Mouse (Mus musculus) retina, postnatal 1 day (tissue): ENCODE measurements around the gene Robo4.
A peak's percentile ranks its signal among the peaks of the same experiment; 100 is the strongest.

Experiments used
- DNase-seq: peaks from one replicate; pipeline ENCODE4 v3.0.0-alpha.2; 2012

Gene Robo4

DNA sequence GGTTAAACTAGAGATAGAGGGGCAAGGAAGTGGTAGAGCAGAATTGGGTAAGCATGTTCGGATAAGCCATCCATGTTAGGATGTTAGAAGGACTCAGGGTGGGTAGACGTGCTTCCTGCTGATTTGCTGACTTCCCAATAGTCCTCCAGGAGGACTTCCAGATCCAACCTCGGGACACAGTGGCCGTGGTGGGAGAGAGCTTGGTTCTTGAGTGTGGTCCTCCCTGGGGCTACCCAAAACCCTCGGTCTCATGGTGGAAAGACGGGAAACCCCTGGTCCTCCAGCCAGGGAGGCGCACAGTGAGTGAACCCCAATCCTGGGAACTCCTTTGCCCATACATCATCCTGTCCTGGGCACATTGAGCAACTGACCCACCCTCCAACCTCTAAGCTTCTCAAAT, 1.3 kb downstream of the Robo4 start:
- DNase-seq: no peak

GRCm38 (mm10) chr9:37406372-37406771, 4.7 kb downstream of the Robo4 start:
- peak; percentile 56 for DNase-seq

DNA sequence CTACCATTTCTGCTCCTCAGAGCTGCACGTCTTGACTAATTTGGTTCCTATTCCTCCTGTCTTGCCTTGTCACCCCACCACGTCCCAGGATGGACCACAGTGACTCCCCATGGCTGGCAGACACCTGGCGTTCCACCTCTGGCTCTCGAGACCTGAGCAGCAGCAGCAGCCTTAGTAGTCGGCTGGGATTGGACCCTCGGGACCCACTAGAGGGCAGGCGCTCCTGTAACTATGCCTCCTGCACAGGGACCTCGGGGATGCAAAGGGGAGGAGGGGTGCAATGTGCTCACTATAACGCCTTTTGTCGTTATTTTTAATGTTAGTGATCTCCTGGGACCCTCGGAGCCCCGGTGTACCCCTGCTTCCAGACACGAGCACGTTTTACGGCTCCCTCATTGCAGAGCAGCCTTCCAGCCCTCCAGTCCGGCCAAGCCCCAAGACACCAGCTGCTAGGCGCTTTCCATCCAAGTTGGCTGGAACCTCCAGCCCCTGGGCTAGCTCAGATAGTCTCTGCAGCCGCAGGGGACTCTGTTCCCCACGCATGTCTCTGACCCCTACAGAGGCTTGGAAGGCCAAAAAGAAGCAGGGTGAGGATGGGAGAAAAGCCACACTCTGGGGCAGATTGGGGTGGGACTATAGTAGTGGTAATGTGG, 6.3 kb downstream of the Robo4 start:
- peak; percentile 53 for DNase-seq

DNA sequence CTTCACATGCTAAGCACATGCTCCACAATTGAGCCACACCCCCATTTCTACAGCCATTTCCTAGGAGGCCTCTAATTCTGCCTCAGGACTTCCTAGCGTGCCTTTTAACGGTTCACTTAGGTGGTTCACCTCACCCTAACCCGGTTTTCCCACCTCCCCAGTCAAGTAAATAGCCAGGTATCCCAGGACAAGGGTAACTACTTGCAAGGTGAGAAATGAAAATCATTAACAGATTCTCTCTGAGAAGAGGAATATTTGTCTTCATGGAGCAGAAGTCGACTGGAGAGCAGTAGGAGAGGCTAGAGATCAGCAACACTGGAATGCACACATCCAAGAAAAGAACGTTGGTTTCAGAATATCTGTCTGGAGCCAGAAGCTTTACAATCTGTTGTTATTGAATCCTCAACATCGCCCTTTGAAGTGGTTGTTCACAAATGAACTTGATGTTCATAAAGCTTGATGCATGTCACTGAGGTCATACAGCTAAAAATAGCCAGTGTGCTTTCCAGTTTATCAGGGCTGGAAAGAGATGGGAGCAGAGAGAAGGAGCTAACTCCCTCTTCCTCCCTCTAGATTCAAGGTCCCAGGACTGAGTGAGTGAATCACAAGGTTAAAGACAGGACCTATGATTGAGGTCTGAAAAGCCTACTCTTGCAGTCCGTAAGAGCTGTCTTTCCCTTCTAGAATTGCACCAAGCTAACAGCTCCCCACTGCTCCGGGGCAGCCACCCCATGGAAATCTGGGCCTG, 8.2 kb downstream of the Robo4 start:
- DNase-seq: no peak

DNA sequence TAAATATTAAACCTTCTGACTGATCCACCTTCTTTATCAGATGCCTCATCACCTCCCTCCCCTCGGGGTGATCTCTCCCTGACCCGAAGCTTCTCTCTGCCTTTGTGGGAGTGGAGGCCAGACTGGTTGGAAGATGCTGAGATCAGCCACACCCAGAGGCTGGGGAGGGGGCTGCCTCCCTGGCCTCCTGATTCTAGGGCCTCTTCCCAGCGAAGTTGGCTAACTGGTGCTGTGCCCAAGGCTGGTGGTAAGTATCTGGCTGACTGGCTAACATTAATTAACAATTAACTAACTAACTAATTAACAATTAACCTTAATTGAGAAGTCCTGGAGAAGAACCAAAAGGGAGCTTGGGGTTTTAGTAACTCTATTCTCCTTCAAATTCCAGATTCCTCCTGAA, 11.3 kb downstream of the Robo4 start:
- DNase-seq: no peak

DNA sequence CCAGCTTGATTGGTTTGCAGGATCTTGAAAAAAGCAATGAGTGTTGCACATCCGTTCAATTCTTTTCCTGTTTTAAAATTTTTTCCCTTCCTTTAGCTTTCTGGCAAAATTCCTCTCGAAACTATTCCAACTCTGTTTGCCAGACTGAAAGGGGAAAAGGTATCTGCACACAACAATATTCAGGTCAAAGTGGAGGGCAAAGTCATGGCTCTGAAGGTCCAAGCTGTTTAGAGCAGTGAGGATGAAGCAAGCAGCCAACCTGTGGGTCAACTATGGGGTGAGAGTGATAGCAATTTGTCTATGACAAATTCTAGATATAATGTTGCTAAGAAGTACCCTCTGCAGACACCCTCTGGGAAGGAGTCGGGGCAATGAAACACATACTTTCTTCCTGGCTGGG, 13.0 kb downstream of the Robo4 start:
- DNase-seq: no peak

DNA sequence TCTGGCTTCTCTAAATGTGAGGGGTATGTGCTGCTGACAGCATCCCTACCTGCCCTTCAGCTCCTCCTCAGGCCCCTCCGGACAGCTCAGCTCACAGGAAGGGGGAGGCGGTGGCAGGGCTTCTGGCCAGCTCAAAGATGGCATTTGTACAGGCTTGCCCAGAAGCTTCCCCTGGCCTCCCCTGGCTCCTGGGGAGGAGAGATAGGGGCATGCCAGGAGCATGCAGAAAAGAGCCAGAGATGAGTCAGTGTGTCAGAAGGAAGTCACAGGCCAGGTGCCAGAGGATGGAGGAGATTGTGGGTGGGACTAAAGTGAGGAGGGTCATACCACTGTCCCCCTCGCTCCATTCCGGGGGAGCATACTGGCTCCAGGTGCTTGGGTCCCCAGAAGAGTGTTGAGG, 17.1 kb downstream of the Robo4 start:
- DNase-seq: no peak

- DNase-seq: peak; percentile 95
These were observed 19.0 kb downstream of the Robo4 start for GRCm38 (mm10) chr9:37420676-37421075.

- DNase-seq: peak; percentile 60
These were observed 19.5 kb downstream of the Robo4 start for GRCm38 (mm10) chr9:37421239-37421638.

DNA sequence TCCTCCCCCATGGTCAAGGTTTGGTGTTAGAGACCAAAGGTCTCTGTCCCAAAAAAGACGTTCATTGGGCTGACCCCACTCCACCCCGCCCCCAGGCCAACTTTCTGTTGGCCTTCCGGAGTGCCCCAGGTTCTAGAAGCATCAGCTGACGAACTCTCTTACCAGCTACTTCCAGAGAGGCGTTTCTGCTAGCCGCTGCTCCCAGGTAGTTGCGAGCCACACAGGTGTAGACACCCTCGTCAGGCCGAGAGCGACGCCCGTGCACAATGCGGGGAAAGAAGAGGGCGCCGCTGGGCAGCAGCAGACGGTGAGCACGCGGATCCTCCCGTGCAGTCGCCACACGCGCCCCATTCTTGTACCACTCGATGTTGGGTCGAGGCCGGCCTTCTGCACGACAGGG, 27.6 kb downstream of the Robo4 start:
- no peak for DNase-seq

- DNase-seq: peak; percentile 94
These were observed 28.9 kb downstream of the Robo4 start for GRCm38 (mm10) chr9:37430582-37430981.

DNA sequence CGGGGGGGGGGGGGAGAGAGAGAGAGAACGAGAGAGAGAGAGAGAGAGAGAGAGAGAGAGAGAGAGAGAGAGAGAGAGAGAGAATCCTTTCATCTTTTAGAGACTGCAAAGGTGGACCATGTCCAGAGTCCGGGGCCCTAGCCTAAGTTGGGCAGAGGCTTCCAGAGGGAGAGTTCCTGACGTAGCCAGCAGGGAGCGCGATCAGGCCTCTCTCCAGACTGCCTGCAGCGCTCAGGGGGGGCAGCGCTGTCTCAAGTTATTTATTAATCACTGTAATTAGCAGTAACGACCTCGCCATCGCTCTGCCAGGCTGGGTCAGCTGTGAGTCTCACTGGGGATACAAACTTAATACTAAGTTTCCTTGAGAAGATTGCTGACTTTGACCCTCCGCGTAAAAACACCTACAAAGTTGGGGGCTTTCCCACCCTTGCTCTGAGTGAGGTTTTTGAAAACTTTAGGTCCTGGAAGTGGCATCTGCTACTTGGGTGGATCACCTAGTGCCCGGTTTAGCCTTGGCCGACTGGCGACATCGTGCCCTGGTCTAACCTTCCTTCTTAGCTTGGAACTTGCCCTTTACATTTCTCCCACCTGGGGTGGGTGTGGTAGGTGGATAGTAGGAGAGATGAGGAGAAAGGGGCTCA, 30.4 kb downstream of the Robo4 start:
- DNase-seq: peak; percentile 85

GRCm38 (mm10) chr9:37432720-37433421, 31.2 kb downstream of the Robo4 start, which contains the start of gene Robo3:
Gene Robo3 (minus strand): TSS chr9:37433246.
- DNase-seq: peak; percentile 60

- DNase-seq: peak; percentile 26
These were observed 32.3 kb downstream of the Robo4 start for GRCm38 (mm10) chr9:37433823-37434560.

DNA sequence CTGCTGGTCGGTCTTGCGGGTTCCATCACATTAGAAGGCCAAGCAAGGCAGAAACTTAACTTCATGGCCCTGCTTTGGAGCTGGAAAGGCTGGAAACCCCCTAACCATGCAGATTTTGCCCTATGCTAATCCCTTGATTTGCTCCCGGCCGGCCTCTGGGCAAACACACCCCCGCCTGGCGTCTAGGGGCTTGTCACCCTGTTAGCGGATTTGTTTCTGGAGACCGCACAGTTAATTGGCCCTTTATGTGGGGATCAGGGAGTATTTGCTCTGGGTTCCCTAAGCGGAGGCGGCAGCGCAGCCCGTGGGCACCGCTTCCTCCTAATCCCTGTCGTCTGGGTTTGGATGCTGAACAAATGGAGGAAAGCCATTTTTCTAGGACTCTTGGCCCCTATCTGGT, 33.2 kb downstream of the Robo4 start:
- peak; percentile 86 for DNase-seq

DNA sequence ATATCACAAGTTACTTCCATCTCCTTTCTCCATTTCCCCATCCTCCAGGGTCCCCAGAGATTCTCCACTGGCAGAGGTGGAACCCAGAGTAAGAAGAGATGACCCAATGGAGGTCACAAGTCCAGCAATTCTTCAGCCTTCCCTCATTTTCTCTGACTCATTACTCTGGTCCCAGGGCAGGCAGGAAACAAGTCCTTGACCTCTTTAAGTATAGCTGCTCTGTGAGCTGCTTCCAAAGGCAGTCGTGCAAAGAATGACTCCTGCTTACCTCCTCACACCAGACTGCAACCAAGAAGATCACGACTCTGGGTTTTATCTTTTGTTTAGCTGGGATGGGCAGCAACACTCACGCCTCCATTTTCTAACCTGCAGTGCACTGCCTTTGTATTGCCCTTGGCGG, 33.9 kb downstream of the Robo4 start:
- DNase-seq: no peak

GRCm38 (mm10) chr9:37437772-37438735, 36.4 kb downstream of the Robo4 start:
- peak; percentile 57 for DNase-seq

DNA sequence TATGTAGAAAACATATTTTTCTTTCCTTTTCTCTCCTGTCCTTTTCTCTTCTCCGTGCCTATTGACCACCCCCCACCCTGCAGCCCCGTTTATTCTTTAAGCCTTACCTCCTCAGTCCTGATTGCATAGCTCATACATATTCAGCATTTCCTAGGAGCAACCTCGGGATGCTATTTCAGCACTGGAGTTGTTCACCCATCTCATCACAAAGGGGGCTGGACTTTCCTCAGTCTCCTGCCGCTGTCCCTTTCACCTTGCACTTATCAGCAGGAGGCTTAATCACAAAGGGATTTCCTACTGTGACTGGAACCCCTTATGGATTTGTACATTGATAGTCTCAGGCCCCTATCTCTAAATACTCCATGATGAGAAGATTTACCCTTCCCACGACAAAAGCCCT, 50.7 kb downstream of the Robo4 start:
- peak; percentile 12 for DNase-seq

DNA sequence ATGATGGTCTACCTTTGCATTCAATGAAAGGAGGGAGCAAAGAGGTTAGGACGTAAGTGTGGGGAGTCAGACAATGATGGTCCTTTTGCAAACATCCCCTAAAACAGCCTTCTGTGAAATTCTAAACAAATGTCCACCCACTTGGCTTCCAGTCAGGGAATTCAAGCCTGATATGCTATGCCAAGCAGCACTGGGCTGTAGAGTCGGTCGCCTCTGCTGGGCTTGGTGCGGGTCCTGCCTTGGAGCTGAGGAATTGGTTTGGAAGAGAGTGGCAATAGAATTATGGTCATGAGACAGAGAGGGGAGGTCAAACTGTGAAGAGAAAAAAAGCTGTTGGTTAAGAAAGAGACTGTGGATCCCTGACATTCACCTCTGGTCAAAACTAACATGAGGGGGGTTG, 51.6 kb downstream of the Robo4 start:
- peak; percentile 7 for DNase-seq

GRCm38 (mm10) chr9:37454011-37454492, 52.4 kb downstream of the Robo4 start:
- DNase-seq: peak; percentile 86

DNA sequence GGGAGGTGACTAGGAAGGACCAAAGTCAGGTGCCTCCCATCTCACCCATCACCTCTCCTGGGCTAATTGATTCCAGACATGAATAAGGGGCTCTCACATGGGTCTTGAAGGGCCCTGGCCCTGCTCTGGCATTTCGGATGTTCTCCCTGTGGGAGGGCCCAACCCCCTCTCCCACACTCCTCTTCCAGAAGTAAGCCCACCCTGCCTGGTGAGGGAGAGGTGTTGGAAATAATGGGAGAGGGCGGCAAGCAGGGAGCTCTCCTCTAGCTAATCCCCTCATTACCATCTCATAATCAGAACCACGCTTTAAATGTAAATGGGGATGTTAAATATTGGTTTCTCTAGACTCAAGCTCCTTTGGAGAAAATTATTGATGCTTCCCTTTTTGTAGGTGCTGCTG, 53.3 kb downstream of the Robo4 start:
- DNase-seq: peak; percentile 25
